Mouse (Mus musculus): Measurements from ENCODE around the gene Nf2.

Nf2 gene

GRCm38 (mm10) chr11:4740785-4741184 is 108.6 kb downstream of the Nf2 start:
- DNase-seq = no peak

- DNase-seq = no peak
These were observed 110.6 kb downstream of the Nf2 start for GRCm38 (mm10) chr11:4738719-4739118.

- peak; percentile 75 for DNase-seq
These were observed 111.7 kb downstream of the Nf2 start for GRCm38 (mm10) chr11:4737682-4738081.

GRCm38 (mm10) chr11:4736355-4736754 is 113.0 kb downstream of the Nf2 start:
- no peak for DNase-seq

GRCm38 (mm10) chr11:4734179-4734578 is 115.2 kb downstream of the Nf2 start:
- DNase-seq = no peak

- DNase-seq = peak; percentile 52
These were observed 117.6 kb downstream of the Nf2 start for GRCm38 (mm10) chr11:4731781-4732180.

- DNase-seq = no peak
These were observed 118.4 kb downstream of the Nf2 start for GRCm38 (mm10) chr11:4730913-4731312.

GRCm38 (mm10) chr11:4730096-4730495 is 119.2 kb downstream of the Nf2 start:
- no peak for DNase-seq

GRCm38 (mm10) chr11:4729603-4730002 is 119.7 kb downstream of the Nf2 start:
- DNase-seq = no peak

GRCm38 (mm10) chr11:4721728-4722127 is 127.6 kb downstream of the Nf2 start:
- no peak for DNase-seq

- DNase-seq = peak; percentile 85
These were observed 128.3 kb downstream of the Nf2 start for GRCm38 (mm10) chr11:4720900-4721580.

GRCm38 (mm10) chr11:4720393-4720792 is 128.9 kb downstream of the Nf2 start:
- DNase-seq = no peak

GRCm38 (mm10) chr11:4719961-4720360 is 129.4 kb downstream of the Nf2 start:
- no peak for DNase-seq

GRCm38 (mm10) chr11:4718548-4718947 is 130.8 kb downstream of the Nf2 start:
- no peak for DNase-seq

- no peak for DNase-seq
These were observed 132.7 kb downstream of the Nf2 start for GRCm38 (mm10) chr11:4716530-4717236.

Data from cerebellum, adult 9-10 months (tissue).